Mouse (Mus musculus) liver, embryonic 16.5 days (tissue): ENCODE data around the gene Olfr279. TPM values are rescaled to one million over a fixed set of nuclear protein-coding genes. Genes with fewer than 3 reads are reported as not detected.
"Not testable (repeated sequence)": the region's sequence is repeated elsewhere in the genome, so short reads cannot be mapped to it uniquely, and the experiment has no call there.

Source experiments
- ATAC-seq: fragments of 200-750 bp; cut with Nextera tagmentation; 2 replicates; pipeline ENCODE4 v1.8.0; 2017; ENCODE audit warnings: low read depth, mild to moderate bottlenecking, moderate number of reproducible peaks, moderate library complexity
- H3K27ac ChIP-seq: fragments of 300-500 bp; sonication (generic); 2 replicates; pipeline ENCODE4 v1.5.1; 2014; ENCODE audit warnings: mild to moderate bottlenecking, low read length
- H3K27me3 ChIP-seq: fragments of 300-500 bp; sonication (generic); 2 replicates; pipeline ENCODE4 v1.6.1; 2014; ENCODE audit warnings: low read depth, low read length, mixed read lengths; ENCODE audit not compliant: control insufficient read depth, insufficient read depth
- H3K36me3 ChIP-seq: fragments of 300-500 bp; sonication (generic); 2 replicates; pipeline ENCODE4 v1.6.1; 2014; ENCODE audit warnings: mild to moderate bottlenecking; ENCODE audit not compliant: control insufficient read depth, insufficient read depth
- H3K4me1 ChIP-seq: fragments of 300-500 bp; sonication (generic); 2 replicates; pipeline ENCODE4 v1.6.1; 2014; ENCODE audit warnings: low read depth, low read length, mixed read lengths; ENCODE audit not compliant: control insufficient read depth
- H3K4me2 ChIP-seq: fragments of 300-500 bp; sonication (generic); 2 replicates; pipeline ENCODE4 v1.6.1; 2014; ENCODE audit warnings: low read depth, low read length, mixed read lengths
- H3K4me3 ChIP-seq: fragments of 300-500 bp; sonication (generic); 2 replicates; pipeline ENCODE4 v1.5.1; 2014; ENCODE audit warnings: low read depth, mild to moderate bottlenecking, low read length
- H3K9ac ChIP-seq: fragments of 300-500 bp; sonication (generic); 2 replicates; pipeline ENCODE4 v1.6.1; 2014; ENCODE audit warnings: low read depth, low read length
- H3K9me3 ChIP-seq: fragments of 300-500 bp; sonication (generic); replicated peaks from 2 replicates; pipeline ENCODE4 v1.6.1; 2016; ENCODE audit warnings: low read length; ENCODE audit not compliant: control insufficient read depth
- WGBS: fragments of 180-500 bp; shearing (Covaris S2); extraction: QIAGEN DNeasy Blood & Tissue Kit; methylation state at CpG from one replicate; pipeline ENCODE4 v1.1.7; 2014; ENCODE audit not compliant: insufficient replicate concordance; 5-methylcytosine and 5-hydroxymethylcytosine counted together
- polyA plus RNA-seq: library from polyadenylated mRNA; unstranded; fragments of >200 nt; fragmentation: Nextera tagmentation; extraction: Ambion mirVana; gene quantifications from 2 replicates; pipeline ENCODE4 v1.2.1, GENCODE M21; 2015

The Olfr279 gene
- polyA plus RNA-seq, 1 experiment from 2014 or later = not detected

- 38% methylated on average over 9 of the region's 9 CpGs for WGBS
Measured at GRCm38 (mm10) chr15:98506253-98506957, 14.2 kb downstream of the Olfr279 start.

DNA sequence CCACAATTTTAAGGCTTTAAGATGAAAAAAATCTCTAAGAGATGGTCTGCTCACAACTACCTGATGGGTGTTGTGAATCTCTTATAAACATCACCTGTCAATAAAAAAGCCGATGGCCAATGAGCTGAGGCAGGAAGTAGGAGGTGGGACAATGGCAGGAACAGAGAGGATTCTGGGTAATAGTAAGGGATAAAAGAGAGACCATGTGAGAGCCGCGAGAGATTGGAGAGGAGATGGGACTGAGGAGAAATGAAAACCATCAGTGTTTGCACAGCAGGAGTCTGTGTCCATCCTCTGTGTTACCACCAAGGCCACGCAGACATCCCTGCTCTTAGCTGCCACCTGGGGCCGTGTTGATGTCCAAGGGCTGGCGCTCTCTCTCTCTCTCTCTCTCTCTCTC is 15.1 kb downstream of the Olfr279 start:
- Histone ChIP-seq H3K27ac (no peak overlapping the region), H3K36me3 (no peaks in the 10 kb centered on the region), H3K4me3 (no peak overlapping the region), H3K4me1 (peaks cover 5% of the 10 kb centered on the region), H3K9me3 (no peaks in the 10 kb centered on the region), H3K4me2 (no peak overlapping the region), H3K9ac (no peak overlapping the region), H3K27me3 (no peaks in the 10 kb centered on the region; the same call in 1 of the 2 replicates)
- no peak for ATAC-seq
- 81% methylated on average over 6 of the region's 6 CpGs for WGBS

More at GRCm38 (mm10) chr15:98506253-98506957, 14.2 kb downstream of the Olfr279 start:
- Histone ChIP-seq H3K27ac (no peak overlapping the region), H3K9me3 (no peaks in the 10 kb centered on the region), H3K4me3 (no peak overlapping the region), H3K4me1 (peaks cover 5% of the 10 kb centered on the region), H3K4me2 (no peak overlapping the region), H3K36me3 (no peaks in the 10 kb centered on the region), H3K27me3 (no peaks in the 10 kb centered on the region; the same call in 1 of the 2 replicates), H3K9ac (no peak overlapping the region)
- ATAC-seq = no peak

GRCm38 (mm10) chr15:98509387-98509786 is 17.2 kb downstream of the Olfr279 start:
- 46% methylated on average over 2 of the region's 2 CpGs for WGBS
- Histone ChIP-seq H3K27ac (no peak overlapping the region), H3K9ac (no peak overlapping the region), H3K4me1 (peaks cover 5% of the 10 kb centered on the region), H3K9me3 (no peaks in the 10 kb centered on the region), H3K36me3 (no peaks in the 10 kb centered on the region), H3K27me3 (no peaks in the 10 kb centered on the region; the same call in 1 of the 2 replicates), H3K4me2 (no peak overlapping the region), H3K4me3 (no peak overlapping the region)
- ATAC-seq = no peak

GRCm38 (mm10) chr15:98510438-98511385 is 18.5 kb downstream of the Olfr279 start:
- Histone ChIP-seq H3K27me3 (no peaks in the 10 kb centered on the region), H3K4me1 (peaks cover 5% of the 10 kb centered on the region), H3K27ac (peak overlapping the region; percentile 2; the same call in 1 of the 2 replicates), H3K9me3 (no peaks in the 10 kb centered on the region), H3K4me2 (peak overlapping the region; percentile 60), H3K9ac (peak overlapping the region; percentile 29; the same call in 1 of the 2 replicates), H3K4me3 (peak overlapping the region; percentile 43), H3K36me3 (no peaks in the 10 kb centered on the region)
- WGBS = 25% methylated on average over 25 of the region's 25 CpGs
- no peak for ATAC-seq

DNA sequence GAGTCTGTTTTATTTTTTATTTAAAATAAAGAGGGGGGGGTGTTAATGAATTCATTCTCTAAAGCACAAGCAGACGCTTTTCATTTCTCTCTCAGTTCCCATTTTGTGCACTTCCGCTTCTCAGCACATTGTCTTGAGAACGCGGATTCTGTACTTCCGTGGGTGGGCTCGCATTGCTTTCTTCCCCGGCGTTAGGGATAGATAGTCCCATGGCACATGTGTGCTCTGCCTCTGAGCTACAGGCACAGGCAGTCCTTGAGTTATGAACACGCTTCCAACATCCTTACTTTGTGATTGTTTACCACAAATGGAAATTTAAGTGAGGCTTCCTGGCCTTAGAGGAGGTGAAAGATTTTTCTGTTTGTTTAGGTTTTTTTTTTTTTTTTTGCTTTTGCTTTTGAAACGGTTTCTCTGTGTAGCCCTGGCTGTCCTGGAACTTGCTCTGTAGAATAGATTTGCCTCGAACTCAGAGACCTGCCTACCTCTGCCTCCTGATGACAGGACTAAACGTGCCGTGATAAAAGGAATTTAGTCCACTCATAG is 19.3 kb downstream of the Olfr279 start:
- Histone ChIP-seq H3K9me3 (no peaks in the 10 kb centered on the region), H3K27me3 (no peaks in the 10 kb centered on the region), H3K9ac (no peak overlapping the region), H3K4me2 (peak overlapping the region; percentile 60), H3K4me3 (no peak overlapping the region), H3K36me3 (no peaks in the 10 kb centered on the region), H3K4me1 (peaks cover 5% of the 10 kb centered on the region), H3K27ac (no peak overlapping the region; the same call in 1 of the 2 replicates)
- ATAC-seq = no peak
- 36% methylated on average over 13 of the region's 13 CpGs for WGBS

GRCm38 (mm10) chr15:98512232-98512631 is 20.0 kb downstream of the Olfr279 start:
- no peaks in the 10 kb centered on the region for H3K36me3 ChIP-seq
- H3K4me1 ChIP-seq = peaks cover 5% of the 10 kb centered on the region
- no peaks in the 10 kb centered on the region for H3K9me3 ChIP-seq
- H3K27ac ChIP-seq = no peak overlapping the region
- no peak overlapping the region for H3K4me2 ChIP-seq
- WGBS = 34% methylated on average over 8 of the region's 8 CpGs
- no peak for ATAC-seq
- no peaks in the 10 kb centered on the region for H3K27me3 ChIP-seq
- no peak overlapping the region for H3K9ac ChIP-seq
- no peak overlapping the region for H3K4me3 ChIP-seq

DNA sequence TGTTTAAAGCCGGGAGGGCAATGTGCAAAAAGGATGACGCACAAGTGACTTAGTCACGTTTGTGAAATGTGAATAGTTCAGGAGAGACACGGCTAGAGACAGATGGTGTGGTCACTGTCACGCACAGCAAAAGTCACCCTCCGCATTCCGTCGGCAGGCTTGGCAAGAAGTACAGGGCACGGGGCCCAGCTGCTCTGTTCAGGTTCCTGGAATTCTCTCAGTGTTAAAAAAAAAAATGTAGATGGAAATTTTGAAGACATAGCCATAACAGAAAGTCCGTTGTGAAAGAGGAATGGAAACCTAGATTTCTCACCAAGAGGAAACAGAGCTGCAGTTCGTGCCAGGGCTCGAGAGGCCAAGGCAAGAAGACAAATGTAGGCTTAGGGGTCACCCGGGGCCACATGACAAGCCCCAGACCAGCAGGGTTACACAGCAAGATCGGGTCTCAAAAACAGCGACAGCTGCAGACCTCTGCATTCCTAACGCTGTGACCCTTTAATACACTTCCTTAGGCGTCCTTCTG is 20.7 kb downstream of the Olfr279 start:
- 47% methylated on average over 17 of the region's 17 CpGs for WGBS
- peak; percentile 44; the same call in 1 of the 2 replicates for ATAC-seq
- no peak overlapping the region for H3K27ac ChIP-seq
- H3K9me3 ChIP-seq = no peaks in the 10 kb centered on the region
- H3K4me3 ChIP-seq = no peak overlapping the region
- peaks cover 1% of the 10 kb centered on the region; the same call in 1 of the 2 replicates for H3K36me3 ChIP-seq
- peaks cover 5% of the 10 kb centered on the region for H3K4me1 ChIP-seq
- H3K4me2 ChIP-seq = no peak overlapping the region
- no peaks in the 10 kb centered on the region for H3K27me3 ChIP-seq
- H3K9ac ChIP-seq = no peak overlapping the region

DNA sequence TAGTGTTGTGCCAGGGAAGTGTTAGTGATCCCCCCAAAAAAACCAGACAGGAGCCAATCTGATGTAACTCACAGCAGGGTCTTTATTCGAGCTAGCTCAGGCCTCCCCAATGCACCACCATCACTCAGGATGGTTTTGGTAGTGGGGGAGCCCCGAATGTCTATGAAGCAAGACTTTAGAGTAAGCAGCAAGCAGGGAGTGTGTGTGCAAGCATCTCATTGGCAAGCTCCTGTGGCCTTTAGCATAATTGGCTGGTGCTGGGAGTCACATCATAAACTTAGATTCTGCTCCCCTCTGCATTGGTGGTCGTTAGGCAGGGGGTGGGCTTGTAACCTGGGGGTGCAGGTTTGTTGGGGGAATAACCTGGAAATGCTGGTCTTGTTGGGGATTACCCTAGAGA is 21.5 kb downstream of the Olfr279 start:
- H3K4me1 ChIP-seq, H3K27me3 ChIP-seq, H3K4me2 ChIP-seq, H3K4me3 ChIP-seq, H3K36me3 ChIP-seq, H3K27ac ChIP-seq, H3K9me3 ChIP-seq, H3K9ac ChIP-seq, ATAC-seq: not testable (repeated sequence)
- 46% methylated on average over 3 of the region's 3 CpGs for WGBS
